Mouse (Mus musculus) urinary bladder, adult 18-20 months (tissue): ENCODE data around the gene Fam210b.
A peak's percentile ranks its signal among the peaks of the same experiment; 100 is the strongest.
"Not testable (repeated sequence)": the region's sequence is repeated elsewhere in the genome, so short reads cannot be mapped to it uniquely, and the experiment has no call there.

Source experiments
- DNase-seq, 2 experiments: peaks; one replicate each; pipeline ENCODE4 v3.0.0; 2022; ENCODE audit warnings: low spot score in 2 of 2, mixed read lengths in 2 of 2

Fam210b gene

GRCm38 (mm10) chr2:172345258-172345738 lies at the start of gene Fam210b:
Gene Fam210b (plus strand): TSS chr2:172345565.
- peak; percentile 91 to 97 for DNase-seq

- no peak for DNase-seq
These were observed 47.3 kb upstream of the Fam210b start for GRCm38 (mm10) chr2:172298083-172298482.

DNA sequence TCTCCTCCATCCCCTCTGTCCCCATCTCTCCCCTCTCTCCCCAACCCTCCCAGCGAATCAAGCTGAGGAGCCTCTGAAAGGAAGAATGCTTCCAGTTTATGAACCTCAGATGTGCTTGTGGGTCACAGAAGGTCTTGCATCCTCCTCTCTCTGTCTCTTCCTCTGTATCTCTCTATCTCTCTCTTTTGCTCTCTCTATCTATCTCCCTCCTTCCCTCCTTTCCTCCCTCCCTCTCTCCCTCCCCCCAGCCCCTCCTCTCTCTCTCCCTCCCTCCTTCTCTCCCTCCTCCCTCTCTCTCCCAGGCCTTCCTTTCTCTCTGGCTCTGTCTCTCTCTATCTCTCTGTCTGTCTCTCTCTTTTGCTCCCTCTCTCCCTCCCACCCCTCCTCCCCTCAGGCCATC lies 46.8 kb upstream of the Fam210b start:
- DNase-seq: no peak

- DNase-seq: no peak
These were observed 46.0 kb upstream of the Fam210b start for GRCm38 (mm10) chr2:172299126-172299921.

DNA sequence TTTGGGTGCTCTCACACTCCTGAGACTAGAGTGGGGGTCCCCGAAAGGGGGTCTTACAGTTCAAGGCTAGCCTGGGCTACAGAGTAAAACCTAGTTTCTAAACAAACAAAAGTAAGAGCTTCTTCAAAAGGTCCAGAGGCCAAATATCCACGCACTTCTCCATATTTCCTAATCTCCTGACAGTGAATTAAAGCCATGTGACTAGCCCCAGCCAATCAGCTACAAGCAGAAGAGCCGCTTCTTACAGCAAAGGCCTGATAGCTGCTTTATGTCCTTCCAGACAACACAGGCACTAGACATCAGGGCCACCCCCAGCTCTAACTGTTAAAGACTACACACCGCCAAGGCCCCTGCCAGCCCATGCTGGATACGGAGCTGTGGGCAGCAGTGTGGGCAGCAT lies 43.0 kb upstream of the Fam210b start:
- no peak for DNase-seq

- DNase-seq: no peak
These were observed 41.2 kb upstream of the Fam210b start for GRCm38 (mm10) chr2:172304118-172304708.

DNA sequence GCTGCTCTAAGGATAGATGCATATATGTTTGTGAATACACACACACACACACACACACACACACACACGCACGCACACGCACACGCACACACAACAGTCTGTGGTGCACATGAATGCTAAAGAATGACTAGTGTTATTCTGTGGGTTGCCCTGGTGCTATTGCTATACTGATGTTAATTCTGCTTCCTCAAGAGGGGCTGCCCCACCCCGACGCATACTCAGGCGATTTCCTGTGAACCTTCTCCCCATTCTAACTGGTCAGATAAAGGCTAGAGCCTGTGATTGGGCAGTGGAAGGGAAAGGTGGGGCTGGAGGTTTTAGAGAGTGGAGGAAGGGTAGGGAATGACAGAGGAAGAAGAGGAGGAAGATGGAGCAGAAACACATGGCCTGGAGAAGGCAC lies 39.8 kb upstream of the Fam210b start:
- DNase-seq: not testable (repeated sequence)

- DNase-seq: no peak
These were observed 38.8 kb upstream of the Fam210b start for GRCm38 (mm10) chr2:172306544-172306943.

- DNase-seq: no peak
These were observed 33.6 kb upstream of the Fam210b start for GRCm38 (mm10) chr2:172311731-172312130.

DNA sequence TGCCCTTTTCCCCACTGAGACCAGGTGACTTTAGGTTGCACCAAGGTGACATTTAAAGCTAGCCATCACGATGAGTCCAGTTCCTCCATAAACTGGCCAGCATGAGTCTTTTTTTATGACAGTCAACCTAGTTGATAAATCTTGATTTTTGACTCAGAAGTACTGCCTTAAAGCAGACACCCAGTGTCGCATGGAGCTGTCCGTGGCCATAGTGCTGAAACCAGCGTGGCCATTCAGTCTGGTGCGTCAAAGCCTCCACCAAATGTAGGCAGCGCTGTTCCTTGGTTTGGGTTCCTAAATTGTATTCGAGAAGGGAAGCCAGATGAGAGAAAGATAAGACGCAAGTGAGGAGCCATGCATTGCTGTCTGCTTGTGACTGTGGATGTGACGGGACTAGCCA lies 24.5 kb upstream of the Fam210b start:
- peak; percentile 10 to 57 for DNase-seq

DNA sequence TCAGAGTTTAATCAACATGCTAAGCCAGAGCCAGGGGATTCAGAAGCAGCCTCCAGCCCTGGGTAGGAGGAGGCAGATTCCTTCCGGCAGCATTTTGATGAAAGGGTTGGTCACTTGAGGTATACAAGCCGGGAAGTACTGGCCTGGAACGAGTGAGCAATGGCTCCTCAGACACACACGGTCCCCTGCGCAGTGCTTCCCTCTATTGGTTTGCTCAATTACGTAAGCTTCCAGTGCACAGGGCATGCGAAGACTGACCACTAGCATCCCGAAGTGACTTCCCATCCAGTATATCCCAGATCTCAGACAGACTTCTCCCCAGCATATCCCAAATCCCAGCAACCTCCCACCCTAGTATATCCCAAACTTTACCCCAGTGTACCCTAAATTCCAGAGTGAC lies 17.1 kb upstream of the Fam210b start:
- no peak for DNase-seq

GRCm38 (mm10) chr2:172329179-172329578 lies 16.2 kb upstream of the Fam210b start:
- DNase-seq: no peak

- DNase-seq: no peak
These were observed 7.0 kb upstream of the Fam210b start for GRCm38 (mm10) chr2:172338206-172338942.

DNA sequence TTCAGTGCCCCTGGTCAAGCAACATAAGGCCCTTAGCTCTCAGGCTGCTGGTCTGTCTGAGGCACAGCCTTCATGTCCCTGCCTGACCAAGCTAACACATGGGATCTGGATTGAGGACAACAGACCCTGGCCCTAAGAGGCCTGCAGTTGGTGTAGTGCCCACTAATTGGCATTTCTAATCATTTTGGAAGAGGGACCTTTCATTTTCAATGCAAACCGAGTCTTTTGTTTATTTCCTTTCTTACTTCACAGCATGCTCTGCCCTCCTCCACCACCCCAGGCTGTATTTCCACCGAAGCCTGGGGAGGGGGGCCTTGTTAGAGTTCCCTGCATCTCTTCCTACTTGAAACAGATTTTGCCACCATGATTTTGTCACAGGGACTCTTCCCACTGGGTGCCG lies 4.4 kb upstream of the Fam210b start:
- no peak for DNase-seq

DNA sequence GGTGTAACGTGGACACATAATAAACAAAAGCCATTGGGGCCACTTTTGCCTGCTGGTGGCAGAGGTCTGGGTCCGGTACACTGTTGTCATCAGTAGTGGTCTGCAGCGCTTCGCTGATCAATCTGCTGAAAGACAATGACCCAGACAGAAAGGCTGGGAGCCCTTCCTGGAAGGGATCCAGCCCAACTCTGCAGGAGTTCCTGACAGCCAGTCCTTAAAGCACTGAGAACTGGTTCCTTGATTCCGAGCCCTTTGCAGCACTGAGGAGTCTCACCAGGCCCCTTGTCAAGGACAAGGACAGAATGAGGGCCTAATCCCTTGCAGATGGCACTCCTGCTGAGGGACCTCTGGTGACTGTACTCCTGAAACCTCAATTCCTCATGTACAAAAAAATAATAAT lies 3.8 kb upstream of the Fam210b start:
- DNase-seq: no peak

DNA sequence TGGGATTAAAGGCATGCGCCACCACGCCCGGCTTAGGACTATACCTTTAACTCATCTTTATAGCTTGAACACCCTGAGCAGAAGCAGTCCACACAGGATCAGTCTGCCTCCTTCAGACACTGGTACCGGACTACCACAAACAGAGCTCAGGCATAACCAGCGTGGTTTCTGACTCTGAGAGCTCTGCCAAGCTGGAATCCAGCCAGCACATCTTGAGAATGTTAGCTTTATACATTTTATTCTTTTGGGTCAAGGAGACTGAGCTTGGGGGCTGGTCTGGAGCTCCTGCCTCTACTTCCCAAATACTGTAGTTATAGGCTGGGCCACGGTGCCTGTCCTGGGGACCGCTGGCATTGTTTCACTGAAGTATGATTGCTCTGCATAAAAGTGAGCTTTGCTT lies 1.6 kb upstream of the Fam210b start:
- no peak for DNase-seq

DNA sequence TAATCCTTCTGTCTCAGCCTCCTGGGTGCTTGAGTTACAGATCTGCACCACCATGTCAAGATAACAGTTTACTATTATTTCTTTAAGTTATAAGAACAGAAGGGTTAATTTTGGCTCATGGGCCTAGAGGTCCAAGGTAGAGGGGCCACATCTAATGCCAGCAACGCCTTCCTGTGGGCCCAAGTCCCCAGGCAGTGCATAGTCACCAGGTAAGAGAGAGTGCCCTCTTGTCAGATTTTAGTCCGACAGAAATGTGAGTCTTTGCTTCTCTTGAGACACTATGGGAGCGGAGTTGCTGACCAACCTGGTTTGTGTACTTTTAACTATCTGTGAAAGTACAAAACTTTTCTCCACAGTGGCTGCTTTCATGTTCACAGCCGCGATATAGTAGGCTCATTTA lies 696 bp upstream of the Fam210b start:
- no peak for DNase-seq

- DNase-seq: peak; percentile 20 to 37
These were observed 917 bp downstream of the Fam210b start for GRCm38 (mm10) chr2:172346034-172346929.

- no peak for DNase-seq
These were observed 1.7 kb downstream of the Fam210b start for GRCm38 (mm10) chr2:172346933-172347611.

GRCm38 (mm10) chr2:172348297-172348950 lies 3.1 kb downstream of the Fam210b start:
- no peak for DNase-seq
